10 mouse cellular contexts compared by ENCODE assay signal in the genomic region with DNA sequence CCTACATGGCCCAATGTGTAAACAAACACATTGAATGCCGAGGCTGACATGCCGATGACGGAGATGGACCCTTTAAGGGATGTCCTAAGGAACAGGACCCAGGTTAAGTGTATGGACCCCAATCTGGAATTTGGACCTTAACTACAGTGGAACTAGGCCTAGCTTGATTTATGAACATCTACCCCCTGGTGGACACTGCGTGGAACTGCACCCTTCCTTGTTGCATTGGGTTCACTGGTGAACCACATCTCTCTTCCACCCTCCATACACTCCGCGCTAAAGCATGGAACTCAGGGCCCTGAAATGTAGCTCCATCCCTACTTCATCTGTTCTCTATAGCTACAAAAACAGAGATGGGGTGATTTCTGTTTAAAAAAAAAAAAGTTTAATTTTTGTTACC. TPM values are rescaled to one million over a fixed set of nuclear protein-coding genes. Genes with fewer than 3 reads are reported as not detected.
DNase-seq lines count a peak whose midpoint lies in the region; ATAC-seq and TF ChIP-seq lines count a peak whose summit lies in the region.
"Had no signal": no experiment of that assay in that cellular context is flagged by ENCODE, and none has a peak within 500 bp of the region (broad histone marks: within the 10 kb centered on the region; RNA-seq: fewer than 3 reads in every experiment).

No protein-coding gene starts in this region.

- ATAC-seq in forebrain, embryonic 14.5 days = no peak
- no peak for ATAC-seq in forebrain, embryonic 13.5 days
- ATAC-seq in neural tube, embryonic 15.5 days (ENCODE audit: low FRiP score) = no peak
- no peak for ATAC-seq in lung, embryonic 14.5 days (ENCODE audit: insufficient read depth)

- H3K36me3 ChIP-seq in forebrain, embryonic 14.5 days (ENCODE audit: control insufficient read depth, insufficient read depth, low read length) = no peaks in the 10 kb centered on the region
- H3K36me3 ChIP-seq in forebrain, embryonic 13.5 days (ENCODE audit: poor library complexity, severe bottlenecking) = no peaks in the 10 kb centered on the region
- H3K36me3 ChIP-seq in neural tube, embryonic 15.5 days = no peaks in the 10 kb centered on the region
- H3K36me3 ChIP-seq in lung, embryonic 14.5 days (ENCODE audit: insufficient read depth) = no peaks in the 10 kb centered on the region
- H3K36me3 ChIP-seq: embryonic facial prominence, embryonic 12.5 days; limb, embryonic 15.5 days had no signal

- no peaks in the 10 kb centered on the region for H3K4me1 ChIP-seq in forebrain, embryonic 14.5 days (ENCODE audit: control insufficient read depth, insufficient read depth, low read length)
- no peaks in the 10 kb centered on the region for H3K4me1 ChIP-seq in forebrain, embryonic 13.5 days
- H3K4me1 ChIP-seq in neural tube, embryonic 15.5 days = no peaks in the 10 kb centered on the region
- H3K4me1 ChIP-seq in embryonic fibroblast, embryonic 13.5 days (ENCODE audit: control insufficient read depth, insufficient read depth, low read length) = no peaks in the 10 kb centered on the region
- H3K4me1 ChIP-seq in lung, embryonic 14.5 days (ENCODE audit: insufficient read depth) = no peaks in the 10 kb centered on the region
- H3K4me1 ChIP-seq: embryonic facial prominence, embryonic 12.5 days; limb, embryonic 15.5 days had no signal

- no peak overlapping the region for H3K4me3 ChIP-seq in forebrain, embryonic 14.5 days (ENCODE audit: low read depth, low read length)
- H3K4me3 ChIP-seq in forebrain, embryonic 13.5 days = no peak overlapping the region
- H3K4me3 ChIP-seq in neural tube, embryonic 15.5 days (replicated peaks) = no peak overlapping the region
- H3K4me3 ChIP-seq in embryonic fibroblast, embryonic 13.5 days (ENCODE audit: insufficient read depth, low read length) = no peak overlapping the region
- no peak overlapping the region for H3K4me3 ChIP-seq in lung, embryonic 14.5 days (ENCODE audit: low read depth, low read length)
- H3K4me3 ChIP-seq: embryonic facial prominence, embryonic 12.5 days; limb, embryonic 15.5 days had no signal

- WGBS in forebrain, embryonic 14.5 days = 64% methylated on average over 6 of the region's 6 CpGs
- 66% methylated on average over 6 of the region's 6 CpGs for WGBS in forebrain, embryonic 13.5 days
- 67% methylated on average over 6 of the region's 6 CpGs for WGBS in neural tube, embryonic 15.5 days
- WGBS in lung, embryonic 14.5 days = 67% methylated on average over 6 of the region's 6 CpGs

- no peak overlapping the region for H3K4me2 ChIP-seq in forebrain, embryonic 14.5 days (ENCODE audit: low read length)
- H3K4me2 ChIP-seq in forebrain, embryonic 13.5 days = no peak overlapping the region
- H3K4me2 ChIP-seq in neural tube, embryonic 15.5 days = no peak overlapping the region
- H3K4me2 ChIP-seq in lung, embryonic 14.5 days = no peak overlapping the region
- H3K4me2 ChIP-seq: embryonic facial prominence, embryonic 12.5 days; limb, embryonic 15.5 days had no signal

- no peak overlapping the region for H3K27ac ChIP-seq in forebrain, embryonic 14.5 days (ENCODE audit: low read depth, low read length)
- H3K27ac ChIP-seq in forebrain, embryonic 13.5 days = no peak overlapping the region
- H3K27ac ChIP-seq in neural tube, embryonic 15.5 days (replicated peaks) = no peak overlapping the region
- no peak overlapping the region for H3K27ac ChIP-seq in embryonic fibroblast, embryonic 13.5 days (ENCODE audit: insufficient read depth, low read length)
- no peak overlapping the region for H3K27ac ChIP-seq in lung, embryonic 14.5 days (ENCODE audit: low read depth)
- H3K27ac ChIP-seq: embryonic facial prominence, embryonic 12.5 days; limb, embryonic 15.5 days had no signal

- H3K27me3 ChIP-seq in forebrain, embryonic 14.5 days (replicated peaks; ENCODE audit: control insufficient read depth, insufficient read depth, low read length) = no peaks in the 10 kb centered on the region
- H3K27me3 ChIP-seq in forebrain, embryonic 13.5 days = no peaks in the 10 kb centered on the region
- H3K27me3 ChIP-seq in neural tube, embryonic 15.5 days (replicated peaks) = no peaks in the 10 kb centered on the region; the same call in 1 of the 2 replicates
- H3K27me3 ChIP-seq in lung, embryonic 14.5 days (ENCODE audit: insufficient read depth, low read length) = no peaks in the 10 kb centered on the region
- H3K27me3 ChIP-seq: embryonic facial prominence, embryonic 12.5 days; limb, embryonic 15.5 days had no signal

- peak; percentile 51; the same call in 1 of the 2 replicates for TF ChIP-seq CTCF in embryonic fibroblast, embryonic 13.5 days (IDR thresholded peaks at IDR 0.05; ENCODE audit: borderline replicate concordance, insufficient read depth, low read length)
- peak; percentile 84 for TF ChIP-seq CTCF in lung, embryonic 14.5 days (IDR thresholded peaks at IDR 0.05; ENCODE audit: low read depth)

- peak; percentile 45 for DNase-seq in forebrain, embryonic 14.5 days (ENCODE audit: low spot score)
- DNase-seq in neural tube, embryonic 10.5 days (ENCODE audit: extremely low spot score, low spot score) = peak; percentile 16
- peak; percentile 74 for DNase-seq in lung, embryonic 14.5 days
- peak; percentile 27 to 32 for DNase-seq in thymus, adult 18-20 months
- no peak for DNase-seq in right cerebral cortex, adult 18-20 months

- TF ChIP-seq POLR2A in embryonic fibroblast, embryonic 13.5 days (IDR thresholded peaks at IDR 0.05; ENCODE audit: low read depth, low read length) = no peak

- no peaks in the 10 kb centered on the region for H3K9me3 ChIP-seq in forebrain, embryonic 14.5 days (replicated peaks; ENCODE audit: control insufficient read depth, low read length)
- no peaks in the 10 kb centered on the region for H3K9me3 ChIP-seq in forebrain, embryonic 13.5 days (replicated peaks)
- H3K9me3 ChIP-seq in neural tube, embryonic 15.5 days (replicated peaks) = no peaks in the 10 kb centered on the region
- no peaks in the 10 kb centered on the region; the same call in 1 of the 2 replicates for H3K9me3 ChIP-seq in lung, embryonic 14.5 days (ENCODE audit: low read depth, low read length)
- H3K9me3 ChIP-seq: embryonic facial prominence, embryonic 12.5 days; limb, embryonic 15.5 days had no signal

- H3K9ac ChIP-seq in forebrain, embryonic 14.5 days (ENCODE audit: low read length) = no peak overlapping the region
- H3K9ac ChIP-seq in forebrain, embryonic 13.5 days = no peak overlapping the region
- H3K9ac ChIP-seq in neural tube, embryonic 15.5 days (replicated peaks) = no peak overlapping the region
- no peak overlapping the region for H3K9ac ChIP-seq in lung, embryonic 14.5 days
- H3K9ac ChIP-seq: embryonic facial prominence, embryonic 12.5 days; limb, embryonic 15.5 days had no signal

RNA-seq across cellular contexts. Expression of a gene that starts 30.9 kb away (rescaled TPM):
- polyA plus RNA-seq in forebrain, embryonic 14.5 days (2014; fragmentation: Nextera tagmentation; extraction: Ambion mirVana) = 20.6 and 28.0 TPM in 2 replicates
- polyA plus RNA-seq in forebrain, embryonic 13.5 days (2015; fragmentation: Nextera tagmentation; extraction: Ambion mirVana) = 36.5 and 37.3 TPM in 2 replicates
- polyA plus RNA-seq in neural tube, embryonic 15.5 days (2015; fragmentation: Nextera tagmentation; extraction: Ambion mirVana) = 57.7 and 63.9 TPM in 2 replicates
- 53.9 and 62.8 TPM in 2 replicates for polyA plus RNA-seq in embryonic fibroblast, embryonic 13.5 days (2011; ENCODE audit: insufficient read length, low read depth, missing spikeins)
- 117 and 126 TPM in 2 replicates for polyA plus RNA-seq in lung, embryonic 14.5 days (2014; fragmentation: Nextera tagmentation; extraction: Ambion mirVana)
